Comparison of ENCODE assay signal across 8 mouse cellular contexts in the genomic region with DNA sequence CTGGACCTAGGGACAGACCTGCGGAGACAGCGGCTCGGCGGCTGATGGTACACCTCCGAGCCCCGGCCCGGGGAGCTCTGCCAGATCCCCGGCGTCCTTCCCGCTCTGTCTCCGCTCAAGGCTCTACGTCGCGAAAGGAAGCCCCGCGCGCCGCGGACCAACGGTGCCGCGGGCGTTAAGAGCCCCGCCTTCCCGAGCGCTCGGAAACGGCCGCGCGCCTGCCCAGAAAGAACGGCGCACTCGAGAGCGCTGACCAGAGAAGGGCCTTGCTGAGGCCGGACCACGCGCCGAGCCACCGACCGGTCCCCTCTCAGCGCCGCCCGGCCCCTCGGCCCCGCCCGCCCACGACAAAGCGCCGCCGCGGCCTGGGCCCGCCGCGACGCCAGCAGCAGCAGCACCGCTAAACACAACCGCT. TPM values are rescaled to one million over a fixed set of nuclear protein-coding genes. Genes with fewer than 3 reads are reported as not detected.
DNase-seq lines count a peak whose midpoint lies in the region; ATAC-seq lines count a peak whose summit lies in the region.

No protein-coding gene starts in this region.

- H3K4me3 ChIP-seq in heart, embryonic 11.5 days (ENCODE audit: low read depth, low read length): peak overlapping the region; percentile 93
- peak overlapping the region; percentile 94 for H3K4me3 ChIP-seq in hindbrain, embryonic 12.5 days
- H3K4me3 ChIP-seq in megakaryocyte, embryonic 14.5 days (replicated peaks): peak overlapping the region; percentile 99

- peak; percentile 58 for ATAC-seq in heart, embryonic 11.5 days (replicated peaks; ENCODE audit: insufficient number of reproducible peaks, low FRiP score, low TSS enrichment)
- 0 out of 2 replicates have a peak, but pooled peaks have one; percentile 2 for ATAC-seq in common myeloid progenitor, adult 5-6 weeks (replicated peaks; ENCODE audit: low read depth, poor library complexity, severe bottlenecking)
- peak; percentile 52 for ATAC-seq in hindbrain, embryonic 12.5 days (ENCODE audit: low FRiP score)

- no peak for DNase-seq in heart, postnatal 10 days
- peak; percentile 80 for DNase-seq in CD4-positive helper T cell, adult 2 months (ENCODE audit: low read depth, low spot score)
- DNase-seq in thymus, postnatal 0 days (ENCODE audit: low spot score): peak; percentile 74
- DNase-seq in urinary bladder, postnatal 14 days (ENCODE audit: low spot score): no peak

- peaks cover 16% of the 10 kb centered on the region for H3K36me3 ChIP-seq in heart, embryonic 11.5 days (ENCODE audit: control insufficient read depth, insufficient read depth, low read length)
- H3K36me3 ChIP-seq in hindbrain, embryonic 12.5 days: peaks cover 21% of the 10 kb centered on the region
- H3K36me3 ChIP-seq in megakaryocyte, embryonic 14.5 days (replicated peaks; ENCODE audit: low read length): peaks cover 44% of the 10 kb centered on the region

- under 1% methylated on average over 41 of the region's 58 CpGs for WGBS in heart, embryonic 11.5 days (ENCODE audit: insufficient replicate concordance)
- WGBS in hindbrain, embryonic 12.5 days: under 1% methylated on average over 58 of the region's 58 CpGs

- H3K9ac ChIP-seq in heart, embryonic 11.5 days (ENCODE audit: low read depth, low read length): peak overlapping the region; percentile 93
- H3K9ac ChIP-seq in hindbrain, embryonic 12.5 days: peak overlapping the region; percentile 94

- peak overlapping the region; percentile 93 for H3K27ac ChIP-seq in heart, embryonic 11.5 days (ENCODE audit: low read depth, low read length)
- H3K27ac ChIP-seq in hindbrain, embryonic 12.5 days: peak overlapping the region; percentile 95

- H3K4me2 ChIP-seq in heart, embryonic 11.5 days: peak overlapping the region; percentile 81
- H3K4me2 ChIP-seq in hindbrain, embryonic 12.5 days (replicated peaks): peak overlapping the region; percentile 85

- intact Hi-C loops in heart, postnatal 10 days (cut with DNase I): no loop called here

- peaks cover 13% of the 10 kb centered on the region for H3K4me1 ChIP-seq in heart, embryonic 11.5 days (ENCODE audit: control insufficient read depth, insufficient read depth, low read length)
- H3K4me1 ChIP-seq in hindbrain, embryonic 12.5 days: peaks cover 15% of the 10 kb centered on the region
- H3K4me1 ChIP-seq in megakaryocyte, embryonic 14.5 days: peaks cover 56% of the 10 kb centered on the region

- no peaks in the 10 kb centered on the region for H3K9me3 ChIP-seq in heart, embryonic 11.5 days (replicated peaks; ENCODE audit: control insufficient read depth, low read length)
- H3K9me3 ChIP-seq in hindbrain, embryonic 12.5 days (replicated peaks): no peaks in the 10 kb centered on the region
- no peaks in the 10 kb centered on the region for H3K9me3 ChIP-seq in megakaryocyte, embryonic 14.5 days

- no peaks in the 10 kb centered on the region for H3K27me3 ChIP-seq in heart, embryonic 11.5 days (ENCODE audit: control insufficient read depth, insufficient read depth, low read length)
- H3K27me3 ChIP-seq in hindbrain, embryonic 12.5 days: no peaks in the 10 kb centered on the region
- H3K27me3 ChIP-seq in megakaryocyte, embryonic 14.5 days (replicated peaks): no peaks in the 10 kb centered on the region

RNA-seq across cellular contexts. Expression of a gene that starts 0.5 kb away (rescaled TPM):
- polyA plus RNA-seq in heart, embryonic 11.5 days (2014; fragmentation: Nextera tagmentation; extraction: Ambion mirVana): 29.2 and 30.4 TPM in 2 replicates
- 10 to 100 TPM; 53.3 to 58.7 TPM for total RNA-seq in heart, postnatal 10 days (2021)
- 63.6 and 66.7 TPM in 2 replicates for total RNA-seq in common myeloid progenitor, adult 5-6 weeks (2017)
- polyA plus RNA-seq in hindbrain, embryonic 12.5 days (2016; fragmentation: Nextera tagmentation; extraction: Ambion mirVana): 55.4 and 61.4 TPM in 2 replicates
- polyA plus RNA-seq in megakaryocyte, embryonic 14.5 days (2012; ENCODE audit: insufficient read depth, low replicate concordance): 18.5 and 24.0 TPM in 2 replicates
- polyA plus RNA-seq in thymus, postnatal 0 days (2015; fragmentation: Nextera tagmentation; extraction: Ambion mirVana): 31.3 and 31.4 TPM in 2 replicates

RNA-seq across cellular contexts. Expression of a gene that starts 10.4 kb away (rescaled TPM):
- 19.6 and 23.2 TPM in 2 replicates for polyA plus RNA-seq in heart, embryonic 11.5 days (2014; fragmentation: Nextera tagmentation; extraction: Ambion mirVana)
- total RNA-seq in heart, postnatal 10 days (2021): 10 to 100 TPM; 19.3 to 23.8 TPM
- 63.6 and 65.7 TPM in 2 replicates for total RNA-seq in common myeloid progenitor, adult 5-6 weeks (2017)
- 23.4 and 24.1 TPM in 2 replicates for polyA plus RNA-seq in hindbrain, embryonic 12.5 days (2016; fragmentation: Nextera tagmentation; extraction: Ambion mirVana)
- 7.8 and 56.8 TPM in 2 replicates for polyA plus RNA-seq in megakaryocyte, embryonic 14.5 days (2012; ENCODE audit: insufficient read depth, low replicate concordance)
- polyA plus RNA-seq in thymus, postnatal 0 days (2015; fragmentation: Nextera tagmentation; extraction: Ambion mirVana): 34.6 and 37.8 TPM in 2 replicates

RNA-seq across cellular contexts. Expression of a gene that starts 39.9 kb away (rescaled TPM):
- 17.1 and 18.7 TPM in 2 replicates for polyA plus RNA-seq in heart, embryonic 11.5 days (2014; fragmentation: Nextera tagmentation; extraction: Ambion mirVana)
- total RNA-seq in heart, postnatal 10 days (2021): 10 to 100 TPM; 70.5 to 75.6 TPM
- 10.0 and 11.7 TPM in 2 replicates for total RNA-seq in common myeloid progenitor, adult 5-6 weeks (2017)
- polyA plus RNA-seq in hindbrain, embryonic 12.5 days (2016; fragmentation: Nextera tagmentation; extraction: Ambion mirVana): 35.4 and 38.1 TPM in 2 replicates
- 46.2 and 157 TPM in 2 replicates for polyA plus RNA-seq in megakaryocyte, embryonic 14.5 days (2012; ENCODE audit: insufficient read depth, low replicate concordance)
- 9.7 and 12.3 TPM in 2 replicates for polyA plus RNA-seq in thymus, postnatal 0 days (2015; fragmentation: Nextera tagmentation; extraction: Ambion mirVana)

Comparison
In these comparisons a context has a peak if more than half of its experiments do, and no peak if none do; other contexts are left out.
1. ATAC-seq: peak in every context shown above with its lines; median percentile 58 in heart, embryonic 11.5 days; 52 in hindbrain, embryonic 12.5 days; 2 in common myeloid progenitor, adult 5-6 weeks.
2. DNase-seq: peak in CD4-positive helper T cell, adult 2 months (single experiment) and thymus, postnatal 0 days (single experiment); none in heart, postnatal 10 days (0 of 2) and urinary bladder, postnatal 14 days (single experiment).
3. Peak in every context shown above with its lines, with median percentiles within 50 percentile points of each other: H3K4me3 ChIP-seq.